Mouse (Mus musculus) neutrophil, adult 5-6 weeks (primary cell): ENCODE results near the gene Npr3. TPM values are rescaled to one million over a fixed set of nuclear protein-coding genes. Genes with fewer than 3 reads are reported as not detected.

ENCODE experiments used
- ATAC-seq: fragments of 151-379, 151-347 bp; 2 replicates; pipeline ENCODE4 v1.8.0; 2017; ENCODE audit warnings: mild to moderate bottlenecking, moderate TSS enrichment; ENCODE audit not compliant: insufficient number of reproducible peaks, poor library complexity, low FRiP score, severe bottlenecking; ENCODE audit errors: extremely low read depth
- total RNA-seq: library from RNA; stranded (forward); fragments of 200-1000 nt; gene quantifications from 2 replicates; pipeline ENCODE4 v1.2.3, GENCODE M21; 2017

The Npr3 gene
- 0.12 and 0.23 TPM in 2 replicates for total RNA-seq

DNA sequence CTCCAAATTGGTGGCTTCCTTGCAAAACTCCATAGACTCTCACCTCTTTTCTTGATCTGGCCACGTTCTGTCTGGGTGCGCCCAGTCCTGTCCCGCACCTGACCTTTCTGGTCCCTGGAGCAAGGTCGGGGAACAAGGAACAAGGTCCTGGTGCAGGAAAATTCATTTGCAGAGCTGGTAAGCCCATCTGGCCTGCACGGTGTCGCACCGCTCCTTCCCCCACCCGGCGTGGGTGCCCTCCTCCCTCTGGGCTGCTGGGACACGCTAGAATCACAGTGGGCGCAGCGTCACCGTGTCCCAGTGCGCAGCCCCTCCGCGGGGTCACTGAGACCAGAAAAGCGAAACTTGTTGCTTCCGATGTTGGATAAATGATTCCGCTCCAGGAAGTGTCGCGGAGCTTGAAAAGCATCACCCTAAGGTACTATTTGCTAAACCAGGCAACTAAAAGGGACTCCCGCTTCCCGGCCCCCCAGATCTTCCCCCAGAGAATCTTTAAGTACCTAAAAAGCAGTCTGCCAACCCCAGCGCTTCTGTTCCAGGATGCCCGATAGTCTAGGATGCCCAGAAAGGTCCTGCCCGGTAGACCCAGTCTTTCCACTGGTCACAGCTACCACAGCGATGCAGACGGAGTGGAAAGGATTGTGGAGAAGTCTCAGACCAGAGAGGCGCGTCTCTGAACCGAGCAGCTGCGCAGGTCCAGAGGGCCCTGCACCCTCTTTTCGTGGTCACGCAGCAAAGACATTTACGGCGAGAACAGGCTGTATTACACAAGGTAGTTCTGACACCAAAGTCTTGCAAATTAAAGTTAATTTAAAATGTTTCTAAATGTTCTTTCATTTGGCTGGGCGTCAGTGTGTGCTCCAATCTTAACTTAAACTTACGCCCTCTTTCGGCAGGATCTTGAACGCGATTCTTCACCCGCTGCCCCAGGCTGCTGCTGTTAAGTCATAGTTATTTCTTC, at the start of gene Npr3:
Gene Npr3 (minus strand): TSS at position 717 of the 961 bp plus-strand sequence.
- no peak for ATAC-seq

DNA sequence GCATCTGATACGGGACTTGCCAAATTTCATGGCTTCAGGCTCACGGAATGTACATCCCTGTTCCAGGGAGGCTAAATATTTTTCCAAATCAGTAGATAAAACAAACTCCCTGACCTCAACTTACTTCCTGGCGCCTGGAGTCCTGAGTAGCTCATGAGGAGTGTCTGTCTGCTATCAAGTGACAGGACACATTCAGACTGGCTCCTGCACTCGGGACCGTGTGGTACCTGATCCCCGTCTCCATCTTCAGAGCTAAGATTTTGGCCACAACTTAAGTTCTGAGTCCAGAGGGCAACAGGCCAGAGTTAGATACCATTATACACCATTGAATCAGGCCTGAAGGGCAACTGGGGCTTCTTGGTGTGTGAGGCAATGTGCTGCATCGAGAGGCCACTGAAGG, 49.0 kb upstream of the Npr3 start:
- no peak for ATAC-seq

DNA sequence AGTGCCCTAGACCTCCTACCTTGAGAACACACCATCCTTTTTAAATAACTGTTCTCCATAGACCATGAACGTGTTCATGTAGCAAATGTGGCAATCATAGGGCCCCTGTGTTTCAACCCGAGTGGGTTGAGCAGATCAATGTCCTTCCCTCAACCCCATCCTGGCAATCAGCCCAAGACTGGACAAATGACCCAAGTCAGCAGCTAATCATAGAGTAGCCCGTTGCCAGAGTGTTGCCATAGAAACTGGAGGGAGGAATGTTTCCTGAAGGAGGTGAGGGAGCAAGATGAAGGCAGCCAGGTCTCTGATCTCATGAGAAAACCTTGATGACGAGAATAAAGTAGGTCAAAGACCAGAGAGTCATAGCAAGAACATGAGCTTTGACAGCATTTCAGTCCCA, 47.1 kb upstream of the Npr3 start:
- ATAC-seq: no peak

DNA sequence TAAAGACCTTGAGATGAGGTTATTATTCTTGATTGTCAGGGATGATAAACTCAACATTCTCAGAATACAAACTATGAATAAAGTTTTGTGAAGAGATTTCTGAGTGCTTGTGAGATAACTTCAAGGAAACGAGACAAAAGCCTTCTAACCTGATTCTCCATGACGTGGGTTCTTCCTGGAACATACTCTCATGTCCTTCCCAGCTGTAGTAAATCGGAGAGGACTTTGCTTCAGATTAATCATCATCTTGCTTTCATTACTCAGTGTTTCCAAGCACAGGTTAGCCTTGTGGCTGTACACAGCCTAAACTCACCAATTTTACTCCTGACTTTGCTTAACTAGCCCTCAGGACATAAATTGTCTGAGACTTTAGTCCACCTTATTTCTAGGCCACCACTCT, 45.1 kb upstream of the Npr3 start:
- no peak for ATAC-seq

DNA sequence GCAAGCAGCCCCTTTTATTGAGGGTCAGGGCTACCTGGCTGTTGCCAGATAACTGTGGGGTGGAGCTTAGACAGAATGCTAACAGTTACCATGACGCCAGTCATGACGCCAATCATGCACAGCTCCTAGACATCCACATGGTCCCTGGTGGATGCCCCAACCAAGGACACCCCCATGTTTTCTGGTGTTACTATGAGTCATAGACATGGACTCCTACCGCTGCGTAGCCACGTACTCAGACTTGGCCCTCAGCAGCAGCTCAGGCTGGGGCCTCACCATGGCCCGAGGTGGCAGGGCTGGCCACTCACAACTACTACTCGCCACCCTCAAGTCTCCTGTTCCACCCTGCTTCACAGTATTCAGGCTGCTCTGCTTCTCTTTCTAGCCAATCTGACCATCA, 44.1 kb upstream of the Npr3 start:
- no peak for ATAC-seq

DNA sequence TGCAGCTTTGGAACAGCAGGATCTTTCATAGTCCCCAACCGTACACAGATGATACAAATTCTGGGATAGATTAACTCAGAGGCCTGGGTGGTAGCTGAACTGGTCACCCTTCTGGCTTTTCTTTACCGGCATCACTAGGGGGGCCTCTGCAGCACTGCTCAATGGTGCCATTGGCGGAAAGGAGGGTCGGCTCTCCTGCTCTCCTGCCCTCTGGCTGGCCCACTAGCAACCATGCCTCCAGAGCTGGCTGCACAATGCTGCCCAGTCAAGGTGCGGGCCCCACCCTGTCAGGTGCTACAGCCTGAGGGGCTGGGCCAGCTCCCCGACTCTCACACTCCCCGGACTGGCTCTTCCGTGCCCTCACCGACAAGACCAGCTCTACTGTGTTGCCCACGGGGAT, 43.1 kb upstream of the Npr3 start:
- ATAC-seq: no peak; the same call in 1 of the 2 replicates

DNA sequence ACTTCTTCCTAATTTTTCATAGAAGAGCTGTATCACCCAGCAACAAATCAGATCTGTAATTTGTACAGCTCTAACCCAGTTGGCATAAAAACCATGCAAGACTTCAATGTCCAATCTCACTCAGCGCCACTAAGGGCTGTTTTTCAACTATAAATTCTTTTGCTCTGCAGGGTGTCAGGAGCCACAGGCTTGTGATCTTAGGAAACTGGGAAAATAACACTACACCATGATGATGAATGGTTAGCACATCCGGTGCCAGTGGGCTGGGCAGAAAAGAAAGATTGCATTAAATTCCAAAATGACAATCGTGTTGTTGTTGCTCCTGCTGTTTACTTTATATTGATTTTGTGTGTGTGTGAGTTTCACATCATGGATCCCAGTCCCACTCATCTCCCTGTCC, 42.4 kb upstream of the Npr3 start:
- no peak for ATAC-seq

DNA sequence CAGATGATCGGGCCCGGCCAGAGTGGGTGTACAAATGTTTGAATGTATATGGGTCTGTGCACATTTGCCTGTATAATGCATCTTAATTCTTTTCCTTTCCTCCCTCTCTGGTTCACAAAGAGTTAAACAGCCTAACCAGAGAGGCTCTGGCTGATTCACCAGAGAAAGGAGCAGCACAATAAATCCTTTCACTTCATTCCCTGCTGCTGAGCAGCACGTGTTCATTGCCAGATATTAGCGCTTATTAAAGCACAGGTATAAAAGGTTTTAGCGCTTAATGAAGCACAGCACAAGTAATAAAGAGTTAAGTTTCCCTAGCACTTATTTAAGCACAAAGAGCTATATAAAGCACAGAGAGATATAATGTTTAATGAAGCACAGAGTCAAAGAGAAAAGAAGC, 33.8 kb upstream of the Npr3 start:
- ATAC-seq: no peak

DNA sequence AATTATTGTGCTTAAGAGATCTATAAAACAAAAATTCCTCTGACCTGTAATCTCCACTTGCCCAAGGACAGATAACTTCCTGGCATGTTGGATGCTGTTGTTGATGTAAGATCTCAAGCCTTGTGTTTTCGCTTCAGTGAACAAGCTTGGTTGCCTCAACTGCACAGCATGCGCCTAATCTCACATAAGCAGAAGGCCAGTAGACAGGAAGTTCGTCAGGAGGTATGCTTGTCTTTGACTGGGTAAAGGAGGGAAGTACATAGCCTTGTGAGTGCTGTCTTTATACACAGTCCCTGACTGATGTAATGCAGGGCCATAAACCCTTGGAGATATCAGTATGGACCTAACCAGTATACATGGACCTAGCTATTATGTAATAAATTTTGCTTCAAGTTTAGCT, 20.7 kb upstream of the Npr3 start:
- no peak for ATAC-seq

DNA sequence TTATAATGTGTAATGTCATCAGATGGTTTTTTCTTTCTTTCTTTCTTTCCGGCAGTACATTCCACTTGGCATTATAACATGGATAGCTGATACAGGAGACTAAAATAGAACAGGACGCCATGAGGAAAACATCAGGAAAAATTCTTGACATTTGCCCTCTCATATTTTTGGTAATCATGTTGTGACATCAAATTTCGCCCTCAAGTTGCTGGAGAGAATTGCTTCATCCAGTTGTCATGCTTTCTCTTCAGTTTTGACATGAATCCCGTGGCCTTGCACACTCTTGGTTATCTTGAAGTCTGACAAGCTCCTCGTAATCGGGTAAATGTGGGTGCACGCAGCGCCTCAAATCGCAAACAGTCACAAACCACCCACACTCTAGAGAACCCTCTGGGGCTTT, 7.0 kb upstream of the Npr3 start:
- ATAC-seq: no peak

DNA sequence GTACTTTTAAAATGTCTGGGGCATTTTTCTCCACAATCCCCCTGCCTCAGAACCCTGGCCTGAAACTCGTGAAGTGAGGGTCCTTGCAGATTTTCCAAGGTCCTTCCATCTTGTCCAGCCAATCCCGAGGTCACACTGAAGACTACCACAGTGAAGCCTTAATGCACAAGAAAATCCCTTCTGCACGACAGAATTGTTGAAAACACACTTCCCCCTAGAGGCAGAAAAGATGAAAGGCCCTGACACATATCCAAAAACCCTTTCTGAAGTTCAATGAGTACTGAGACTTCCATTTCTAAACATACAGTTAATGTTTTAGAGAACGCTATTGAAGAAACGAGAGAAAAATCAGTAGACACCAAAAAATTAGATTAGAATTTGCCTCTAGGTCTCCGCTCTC, 2.8 kb upstream of the Npr3 start:
- no peak for ATAC-seq

DNA sequence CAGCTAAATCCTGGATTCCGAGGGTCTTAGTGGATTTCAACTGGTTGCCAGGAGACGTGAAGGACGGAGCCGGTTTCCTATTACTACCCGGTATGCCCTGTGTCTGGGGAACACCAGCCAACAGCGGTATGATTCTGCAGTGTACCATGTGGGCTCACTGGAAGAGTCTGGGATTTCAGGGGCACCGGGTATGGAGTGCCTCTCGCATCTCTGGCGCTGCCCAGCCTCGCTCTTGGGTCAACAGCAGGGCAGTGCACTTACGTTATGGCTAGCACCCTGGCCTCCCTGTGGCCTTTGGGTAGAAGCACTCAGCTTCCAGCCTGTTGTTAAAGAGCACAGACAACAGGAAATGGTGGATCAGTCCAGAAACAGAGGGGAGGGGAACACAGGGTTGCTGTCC, 1.1 kb upstream of the Npr3 start:
- no peak for ATAC-seq

DNA sequence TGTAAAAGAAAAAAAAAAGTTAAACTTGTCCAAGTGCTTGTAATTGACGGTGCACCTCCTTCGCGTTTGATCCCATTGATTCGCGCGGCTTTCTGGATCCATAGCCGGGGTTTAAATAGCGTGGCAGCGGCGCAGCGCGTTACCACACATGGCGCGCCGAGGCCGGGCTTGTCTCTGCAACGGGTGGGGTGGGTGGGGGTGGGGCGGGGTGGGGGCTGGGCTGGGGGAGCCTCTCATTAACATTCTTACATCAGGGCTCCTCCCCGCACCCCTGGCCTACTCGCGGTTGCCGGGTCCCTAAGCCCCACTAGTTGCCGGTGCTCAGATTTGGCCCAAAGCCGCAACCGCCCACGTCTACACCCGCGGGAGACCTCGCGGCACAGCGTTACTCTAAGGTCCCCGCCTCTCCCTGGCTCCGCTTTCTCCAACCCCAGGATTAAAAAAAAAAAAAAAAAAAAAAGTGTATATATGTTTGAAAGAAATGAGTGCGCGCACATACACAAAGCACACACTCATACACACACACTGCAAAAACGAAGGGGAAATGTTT, 991 bp downstream of the Npr3 start:
- no peak for ATAC-seq

DNA sequence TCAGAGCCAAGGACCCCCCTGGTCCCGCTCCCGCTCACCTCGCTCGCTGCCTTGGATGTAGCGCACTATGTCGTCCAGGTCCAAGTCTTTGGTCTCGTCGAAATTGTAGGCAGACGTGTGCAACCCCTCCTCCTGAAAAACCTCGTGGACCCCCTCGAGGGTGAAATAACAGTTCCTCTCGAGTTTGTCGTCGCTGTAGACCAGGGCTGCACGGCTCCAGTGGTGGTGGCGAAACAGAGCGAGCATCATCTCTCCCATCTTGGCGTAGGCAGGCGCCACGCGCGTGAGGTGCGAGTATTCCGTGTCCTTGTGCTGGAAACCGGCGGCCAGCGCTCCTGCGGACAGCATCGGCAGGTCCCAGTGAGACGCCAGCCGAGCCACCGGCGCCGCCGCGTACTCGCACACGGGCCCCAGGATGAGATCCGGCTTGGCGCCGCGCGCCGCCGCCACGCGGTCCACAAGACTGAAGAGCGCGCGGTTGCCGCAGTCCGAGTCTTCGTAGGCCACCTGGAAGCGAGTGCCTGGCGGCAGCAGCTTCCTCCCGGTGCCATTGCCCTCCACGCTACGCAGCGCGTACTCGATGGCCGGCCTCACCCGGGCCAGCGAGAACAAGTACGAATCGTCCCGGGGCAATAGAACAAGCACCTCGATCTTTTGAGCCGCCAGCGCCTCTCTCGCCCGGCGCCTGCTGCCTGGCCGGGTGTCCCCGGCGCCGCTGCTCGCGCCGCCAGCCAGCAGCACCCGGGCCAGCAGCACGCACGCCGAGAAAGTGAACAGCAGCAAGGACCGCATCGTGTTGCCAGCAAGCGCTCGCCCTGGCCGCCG, 2.0 kb downstream of the Npr3 start:
- no peak for ATAC-seq

DNA sequence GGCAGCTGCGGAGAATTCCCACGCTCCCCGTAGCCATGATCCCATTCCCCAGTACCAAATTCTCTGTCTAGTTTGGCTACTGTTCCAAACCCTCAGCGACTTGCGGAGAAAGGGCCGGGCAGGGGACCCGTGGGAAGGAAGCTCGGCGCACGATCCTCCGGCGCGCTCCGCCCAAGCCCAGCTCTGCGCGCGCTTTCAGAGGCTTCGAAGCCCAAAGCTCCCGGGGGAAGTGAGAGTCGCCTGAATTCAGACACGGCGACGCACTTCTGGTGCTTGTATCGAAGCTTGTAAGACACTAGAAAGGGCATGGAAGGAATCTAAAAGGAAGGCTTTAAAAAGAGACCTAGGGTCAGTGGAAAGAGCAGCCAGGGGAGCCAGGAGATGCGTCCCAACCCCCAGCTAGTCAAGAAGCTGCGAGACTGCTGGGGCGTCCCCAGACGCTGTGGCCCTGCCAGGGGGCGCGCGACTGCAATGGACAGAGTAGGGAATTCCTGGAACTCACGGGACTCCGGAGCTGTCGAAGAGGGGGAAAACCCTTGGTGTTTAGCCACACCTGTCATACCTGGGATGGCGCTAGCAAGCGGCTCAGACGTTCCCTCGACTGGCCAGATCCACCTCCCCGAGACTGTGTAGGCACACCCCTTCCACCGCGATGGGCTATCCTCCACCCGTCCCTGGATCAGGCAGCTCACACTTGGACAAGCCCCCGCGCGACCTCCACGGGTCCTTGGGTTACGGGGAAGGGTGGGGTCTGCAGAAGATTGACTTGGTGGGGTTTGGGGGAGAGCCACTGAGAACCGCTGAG, 2.8 kb downstream of the Npr3 start:
- ATAC-seq: no peak

DNA sequence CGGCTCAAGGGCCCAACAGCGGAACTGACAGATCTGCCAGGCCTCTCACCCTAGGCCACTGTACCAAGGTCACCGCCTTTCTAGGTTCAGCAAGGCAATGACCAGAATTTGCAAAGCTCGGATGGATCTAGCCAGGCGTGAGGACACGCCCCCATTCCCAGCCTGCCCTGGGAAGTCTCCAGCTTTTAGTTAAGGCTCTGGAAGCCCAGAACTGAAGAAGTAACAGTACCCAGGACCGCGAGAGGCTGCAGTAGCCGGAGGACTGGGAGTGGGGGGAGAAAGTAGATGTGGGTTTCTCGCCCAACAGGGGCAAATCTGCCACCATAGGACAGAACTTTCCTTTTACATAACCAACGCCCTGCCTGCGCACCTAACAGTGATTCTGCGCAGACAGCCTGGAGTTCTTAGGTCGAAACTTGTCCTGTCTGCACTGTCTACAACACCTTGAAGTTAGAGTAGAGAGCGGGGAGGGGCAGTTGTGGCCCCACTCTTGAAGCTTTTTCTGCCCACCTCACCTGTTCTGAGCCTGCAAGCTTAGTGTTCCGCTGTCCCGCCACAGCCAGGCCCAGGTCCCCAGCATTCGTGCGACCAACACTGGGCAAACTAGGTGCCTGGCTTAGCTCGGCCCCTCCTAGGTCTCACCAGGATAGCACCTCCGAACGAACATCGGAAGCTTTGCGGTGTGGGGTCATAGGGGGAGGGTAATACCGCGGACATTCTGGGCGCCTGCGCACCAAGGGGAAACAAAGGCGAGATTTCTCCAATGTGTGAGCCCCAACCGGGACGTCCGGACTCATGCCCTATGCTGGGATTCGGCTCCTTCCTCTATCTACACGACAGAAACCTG, 3.7 kb downstream of the Npr3 start:
- ATAC-seq: no peak

DNA sequence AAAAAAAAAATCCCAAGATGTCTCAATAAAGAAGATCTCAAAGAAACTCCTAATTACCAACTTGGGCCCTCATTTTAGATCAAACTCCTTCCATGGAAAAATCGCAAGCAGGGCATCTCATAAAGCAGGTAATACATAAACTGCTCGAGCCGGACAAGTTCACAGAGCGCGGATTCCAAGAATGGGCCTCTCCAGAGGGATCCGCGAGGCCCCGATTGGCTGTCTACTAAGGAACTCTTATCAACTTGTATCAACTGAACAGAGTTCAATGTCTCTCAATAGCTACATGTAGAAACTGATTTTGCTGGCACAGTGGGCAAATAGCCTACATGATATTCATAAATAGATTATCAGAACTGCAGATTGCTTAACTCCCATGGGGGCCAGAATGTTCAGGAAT, 9.5 kb downstream of the Npr3 start:
- ATAC-seq: no peak

DNA sequence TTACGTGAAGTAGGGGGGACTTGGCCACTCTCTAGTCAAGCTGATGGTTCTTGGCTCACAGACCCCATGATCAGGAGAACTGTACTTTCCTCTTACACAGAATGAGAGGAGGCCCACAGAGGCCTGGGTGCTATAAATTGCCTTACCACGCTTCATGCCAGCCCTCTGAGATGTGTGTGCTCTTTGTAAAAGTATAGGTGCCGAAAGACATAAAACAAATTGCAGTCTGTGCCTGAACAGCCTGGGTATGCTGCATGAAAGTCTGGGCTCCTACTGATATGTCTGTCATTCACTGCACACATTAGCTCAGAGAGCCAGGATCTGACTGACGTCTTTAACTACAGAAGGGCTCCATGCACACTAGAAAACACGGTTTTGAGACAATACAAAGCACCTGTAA, 9.9 kb downstream of the Npr3 start:
- ATAC-seq: no peak
